Mouse (Mus musculus): ENCODE measurements around the gene Limch1. TPM values are rescaled to one million over a fixed set of nuclear protein-coding genes. Genes with fewer than 3 reads are reported as not detected.

The Limch1 gene
- polyA plus RNA-seq, 1 experiment = not detected

DNA sequence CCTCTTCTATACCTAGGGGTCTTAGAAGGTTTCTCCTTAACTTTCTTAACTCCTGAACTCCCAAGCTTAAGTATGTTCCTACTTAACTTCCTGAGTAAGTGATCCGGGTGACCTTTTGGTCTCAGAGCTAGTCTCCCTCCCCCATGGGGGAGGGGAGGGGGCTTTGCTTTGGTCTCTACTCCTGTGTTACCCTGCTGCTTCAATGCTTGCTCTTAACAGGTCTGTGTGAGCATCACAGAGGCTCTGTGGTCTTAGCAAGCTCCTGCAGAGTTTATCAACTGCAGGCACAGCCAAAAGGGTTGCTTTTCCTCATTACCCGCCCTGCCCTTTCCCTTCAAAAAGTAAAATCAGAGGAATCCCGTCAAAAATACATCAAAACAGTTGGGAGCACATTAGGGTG lies 250.5 kb downstream of the Limch1 start:
- no peak for TF ChIP-seq FLI1 (IDR thresholded peaks at IDR 0.05; ENCODE audit: low read length)
- no peak for TF ChIP-seq GATA1 (IDR thresholded peaks at IDR 0.05; ENCODE audit: borderline replicate concordance, low read length)
- H3K9me3 ChIP-seq = no peaks in the 10 kb centered on the region

DNA sequence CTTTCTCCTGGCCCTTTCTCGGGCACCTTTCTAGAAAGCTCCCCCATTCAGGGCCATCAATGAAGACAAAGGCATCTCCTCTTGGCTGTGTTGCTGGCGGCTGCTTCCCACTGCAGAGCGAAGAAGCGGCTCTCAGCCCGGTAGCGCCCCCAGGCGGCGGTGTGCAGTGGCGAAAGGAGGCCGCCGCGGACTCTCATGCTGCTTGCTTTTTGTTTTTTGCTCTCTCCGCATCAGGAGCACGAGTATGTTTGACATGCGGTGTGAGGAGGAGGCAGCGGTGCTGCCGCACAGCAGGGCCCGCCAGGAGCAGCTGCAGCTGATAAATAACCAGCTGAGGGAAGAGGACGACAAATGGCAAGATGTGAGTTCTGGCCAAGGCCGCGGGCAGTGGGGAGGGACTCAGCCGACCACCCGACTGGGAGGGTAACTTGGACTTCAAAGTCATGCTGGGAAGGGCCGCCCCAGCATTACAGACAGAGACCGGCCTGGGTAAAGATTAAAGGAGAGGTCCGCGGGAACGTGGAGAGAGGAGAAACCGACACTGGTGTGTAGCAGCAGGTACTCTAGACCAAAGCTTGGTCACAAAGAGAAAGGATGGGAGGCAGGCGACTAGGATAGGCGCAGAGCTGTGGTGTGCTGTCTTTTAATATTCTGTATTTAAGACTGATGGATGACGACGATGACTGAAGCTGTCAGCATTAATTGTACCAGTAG lies 251.4 kb downstream of the Limch1 start:
- no peaks in the 10 kb centered on the region for H3K9me3 ChIP-seq
- H3K27me3 ChIP-seq (replicated peaks) = peaks cover 22% of the 10 kb centered on the region
- no peaks in the 10 kb centered on the region for H3K36me3 ChIP-seq (replicated peaks; ENCODE audit: low read length)
- peaks cover 6% of the 10 kb centered on the region; the same call in 1 of the 2 replicates for H3K4me1 ChIP-seq
- TF ChIP-seq FLI1 (IDR thresholded peaks at IDR 0.05; ENCODE audit: low read length) (no peak), GATA1 (IDR thresholded peaks at IDR 0.05; ENCODE audit: borderline replicate concordance, low read length) (no peak)
- peak overlapping the region; percentile 46 for H3K4me3 ChIP-seq (replicated peaks)

More for the DNA sequence above, 250.5 kb downstream of the Limch1 start:
- H3K36me3 ChIP-seq (replicated peaks; ENCODE audit: low read length) = no peaks in the 10 kb centered on the region
- no peak overlapping the region for H3K4me3 ChIP-seq (replicated peaks)
- peaks cover 22% of the 10 kb centered on the region for H3K27me3 ChIP-seq (replicated peaks)
- H3K4me1 ChIP-seq = peaks cover 6% of the 10 kb centered on the region; the same call in 1 of the 2 replicates

- H3K36me3 ChIP-seq (replicated peaks; ENCODE audit: low read length) = no peaks in the 10 kb centered on the region
- TF ChIP-seq FLI1 (IDR thresholded peaks at IDR 0.05; ENCODE audit: low read length) = no peak
- no peak for TF ChIP-seq GATA1 (IDR thresholded peaks at IDR 0.05; ENCODE audit: borderline replicate concordance, low read length)
- H3K4me3 ChIP-seq (replicated peaks) = no peak overlapping the region
- peaks cover 22% of the 10 kb centered on the region for H3K27me3 ChIP-seq (replicated peaks)
- H3K9me3 ChIP-seq = no peaks in the 10 kb centered on the region
- H3K4me1 ChIP-seq = peaks cover 6% of the 10 kb centered on the region; the same call in 1 of the 2 replicates
These were observed 251.9 kb downstream of the Limch1 start for GRCm38 (mm10) chr5:66997600-66997930.

GRCm38 (mm10) chr5:66998341-66998740 lies 252.7 kb downstream of the Limch1 start:
- TF ChIP-seq FLI1 (IDR thresholded peaks at IDR 0.05; ENCODE audit: low read length) = no peak
- no peak for TF ChIP-seq GATA1 (IDR thresholded peaks at IDR 0.05; ENCODE audit: borderline replicate concordance, low read length)
- no peaks in the 10 kb centered on the region for H3K9me3 ChIP-seq
- no peak overlapping the region for H3K4me3 ChIP-seq (replicated peaks)

DNA sequence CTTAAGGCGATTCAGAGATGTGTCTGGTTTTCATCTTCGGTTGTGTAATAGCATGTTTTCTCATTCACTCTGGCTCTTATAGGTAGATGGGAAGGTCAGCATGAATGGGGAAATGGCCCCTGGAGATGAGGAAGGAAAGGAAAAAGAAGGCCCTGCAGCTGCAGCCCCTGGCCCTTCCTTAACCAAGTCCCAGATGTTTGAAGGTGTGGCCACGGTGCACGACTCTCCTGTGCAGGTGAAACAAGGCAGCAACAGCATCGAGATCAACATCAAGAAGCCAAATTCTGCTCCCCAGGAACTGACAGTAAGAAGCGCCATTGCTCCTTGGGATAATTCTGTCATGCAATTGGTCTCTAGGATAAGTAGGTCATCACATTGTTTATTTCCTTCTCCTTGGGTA lies 256.7 kb downstream of the Limch1 start:
- H3K4me3 ChIP-seq (replicated peaks) = no peak overlapping the region
- no peaks in the 10 kb centered on the region for H3K9me3 ChIP-seq
- H3K36me3 ChIP-seq (replicated peaks; ENCODE audit: low read length) = no peaks in the 10 kb centered on the region
- TF ChIP-seq GATA1 (IDR thresholded peaks at IDR 0.05; ENCODE audit: borderline replicate concordance, low read length) (no peak), FLI1 (IDR thresholded peaks at IDR 0.05; ENCODE audit: low read length) (no peak)
- H3K4me1 ChIP-seq = no peaks in the 10 kb centered on the region; the same call in 1 of the 2 replicates
- H3K27me3 ChIP-seq (replicated peaks) = peaks cover 7% of the 10 kb centered on the region

More at GRCm38 (mm10) chr5:66998341-66998740, 252.7 kb downstream of the Limch1 start:
- Histone ChIP-seq H3K27me3 (replicated peaks) (peaks cover 20% of the 10 kb centered on the region), H3K36me3 (replicated peaks; ENCODE audit: low read length) (no peaks in the 10 kb centered on the region), H3K4me1 (peaks cover 6% of the 10 kb centered on the region; the same call in 1 of the 2 replicates)

DNA sequence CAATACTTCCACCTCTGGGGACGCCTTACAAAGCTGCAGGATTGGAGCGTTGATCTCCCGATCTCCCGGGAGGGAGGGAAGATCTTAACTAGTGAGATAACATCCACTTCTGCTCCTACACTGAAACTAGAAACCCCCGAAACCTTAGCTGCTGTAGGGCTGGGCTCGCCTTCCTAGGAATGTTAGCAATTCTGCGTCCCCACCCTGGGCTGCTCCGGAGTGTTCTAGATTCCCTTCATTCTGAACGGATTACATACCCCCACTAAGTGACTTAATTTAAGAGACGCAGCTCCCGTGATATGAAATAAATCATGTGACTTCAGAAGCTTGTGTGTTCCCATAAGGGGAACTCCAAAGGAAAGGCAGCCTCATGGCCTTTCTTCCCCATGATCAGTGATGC lies 259.0 kb downstream of the Limch1 start:
- H3K4me3 ChIP-seq (replicated peaks) = no peak overlapping the region
- no peaks in the 10 kb centered on the region for H3K4me1 ChIP-seq
- TF ChIP-seq GATA1 (IDR thresholded peaks at IDR 0.05; ENCODE audit: borderline replicate concordance, low read length) (no peak), FLI1 (IDR thresholded peaks at IDR 0.05; ENCODE audit: low read length) (no peak)

DNA sequence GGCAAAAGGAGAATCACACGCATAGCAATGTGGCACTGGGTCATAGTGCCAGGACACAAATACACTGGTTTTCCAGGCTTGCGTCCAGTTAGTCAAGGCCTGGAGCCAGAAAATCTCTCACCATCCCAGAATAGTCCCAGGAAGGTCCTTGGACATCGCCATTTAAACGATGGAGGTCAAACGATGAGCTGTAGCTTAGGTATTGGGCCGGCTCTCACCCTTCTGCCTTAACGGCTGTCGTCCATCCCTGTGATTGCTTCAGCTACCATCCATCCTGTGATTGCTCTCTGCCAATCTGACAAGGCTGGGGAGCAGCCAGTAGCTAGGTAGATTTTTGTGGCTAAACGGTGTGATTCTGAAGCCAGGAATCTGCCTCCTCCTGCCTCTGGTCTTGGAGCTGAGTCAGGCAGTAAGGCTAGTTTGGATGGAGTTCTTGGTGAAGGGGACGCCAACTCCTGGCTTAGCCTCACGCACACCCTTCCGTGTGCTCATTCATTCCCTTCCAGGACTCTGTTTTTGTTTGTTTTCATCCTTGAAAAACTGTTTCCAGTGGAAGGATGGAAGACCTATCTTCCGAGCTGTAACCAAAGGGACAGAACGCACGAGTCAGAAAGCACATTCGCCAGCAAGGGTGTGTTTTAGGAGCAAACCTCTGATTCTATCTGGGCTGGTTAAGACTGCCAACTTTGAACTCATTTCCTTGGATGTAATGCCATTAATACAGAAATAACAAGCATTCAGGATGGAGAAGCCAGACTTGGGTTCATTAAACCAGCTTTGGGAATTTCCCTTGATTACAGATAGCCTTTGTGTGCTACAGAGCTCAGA lies 265.6 kb downstream of the Limch1 start:
- H3K36me3 ChIP-seq (replicated peaks; ENCODE audit: low read length) = no peaks in the 10 kb centered on the region
- peaks cover 6% of the 10 kb centered on the region; the same call in 1 of the 2 replicates for H3K9me3 ChIP-seq
- H3K4me1 ChIP-seq = no peaks in the 10 kb centered on the region
- no peaks in the 10 kb centered on the region for H3K27me3 ChIP-seq (replicated peaks)
- H3K4me3 ChIP-seq (replicated peaks) = no peak overlapping the region
- TF ChIP-seq GATA1 (IDR thresholded peaks at IDR 0.05; ENCODE audit: borderline replicate concordance, low read length) = no peak
- no peak for TF ChIP-seq FLI1 (IDR thresholded peaks at IDR 0.05; ENCODE audit: low read length)

More for the DNA sequence above, 259.0 kb downstream of the Limch1 start:
- Histone ChIP-seq H3K36me3 (replicated peaks; ENCODE audit: low read length) (no peaks in the 10 kb centered on the region), H3K27me3 (replicated peaks) (no peaks in the 10 kb centered on the region), H3K9me3 (peaks cover 4% of the 10 kb centered on the region; the same call in 1 of the 2 replicates)

- TF ChIP-seq GATA1 (IDR thresholded peaks at IDR 0.05; ENCODE audit: borderline replicate concordance, low read length) (no peak), FLI1 (IDR thresholded peaks at IDR 0.05; ENCODE audit: low read length) (no peak)
- peaks cover 6% of the 10 kb centered on the region; the same call in 1 of the 2 replicates for H3K9me3 ChIP-seq
- H3K4me1 ChIP-seq = no peaks in the 10 kb centered on the region
- no peak overlapping the region for H3K4me3 ChIP-seq (replicated peaks)
- H3K27me3 ChIP-seq (replicated peaks) = no peaks in the 10 kb centered on the region
- no peaks in the 10 kb centered on the region for H3K36me3 ChIP-seq (replicated peaks; ENCODE audit: low read length)
These were observed 266.4 kb downstream of the Limch1 start for GRCm38 (mm10) chr5:67011985-67012384.

GRCm38 (mm10) chr5:67013926-67014325 lies 268.3 kb downstream of the Limch1 start:
- Histone ChIP-seq H3K4me3 (replicated peaks) (no peak overlapping the region), H3K36me3 (replicated peaks; ENCODE audit: low read length) (no peaks in the 10 kb centered on the region)
- TF ChIP-seq FLI1 (IDR thresholded peaks at IDR 0.05; ENCODE audit: low read length) = no peak
- TF ChIP-seq GATA1 (IDR thresholded peaks at IDR 0.05; ENCODE audit: borderline replicate concordance, low read length) = no peak

DNA sequence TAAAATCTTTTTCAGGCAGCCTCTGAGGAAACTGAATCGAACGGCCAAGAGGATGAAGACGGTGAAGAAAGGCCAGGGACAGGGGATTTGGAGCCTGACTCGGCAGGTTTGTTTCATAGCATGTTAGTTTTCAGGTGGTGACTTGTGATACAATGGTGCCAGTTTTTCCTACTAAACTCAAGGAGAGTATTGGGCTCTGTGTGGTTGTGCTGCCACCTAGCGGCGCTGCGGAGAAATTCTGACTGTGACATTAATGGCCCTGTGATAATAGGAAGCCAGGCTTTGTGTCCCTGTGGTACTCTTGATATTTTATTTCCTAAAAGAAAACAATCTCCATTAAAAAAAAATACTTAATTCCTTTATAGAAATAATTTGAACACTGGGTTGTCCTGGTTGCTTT lies 270.8 kb downstream of the Limch1 start:
- no peaks in the 10 kb centered on the region for H3K36me3 ChIP-seq (replicated peaks; ENCODE audit: low read length)
- H3K4me1 ChIP-seq = no peaks in the 10 kb centered on the region
- no peak overlapping the region for H3K4me3 ChIP-seq (replicated peaks)
- no peak for TF ChIP-seq GATA1 (IDR thresholded peaks at IDR 0.05; ENCODE audit: borderline replicate concordance, low read length)
- no peak for TF ChIP-seq FLI1 (IDR thresholded peaks at IDR 0.05; ENCODE audit: low read length)
- no peaks in the 10 kb centered on the region for H3K9me3 ChIP-seq
- no peaks in the 10 kb centered on the region for H3K27me3 ChIP-seq (replicated peaks)

More at GRCm38 (mm10) chr5:67013926-67014325, 268.3 kb downstream of the Limch1 start:
- no peaks in the 10 kb centered on the region for H3K27me3 ChIP-seq (replicated peaks)
- H3K9me3 ChIP-seq = peaks cover 6% of the 10 kb centered on the region; the same call in 1 of the 2 replicates
- H3K4me1 ChIP-seq = no peaks in the 10 kb centered on the region
